Mouse (Mus musculus) ovary, postnatal 10 days (tissue): ENCODE results near the gene Dand5.
A peak's percentile ranks its signal among the peaks of the same experiment; 100 is the strongest.

Source experiments
- DNase-seq: peaks from one replicate; pipeline ENCODE4 v3.0.0; 2022; ENCODE audit warnings: low spot score

Dand5 gene

GRCm38 (mm10) chr8:84822723-84823122 lies at the start of gene Dand5:
Gene Dand5 (minus strand): TSS chr8:84822823.
- DNase-seq = no peak

- DNase-seq = peak; percentile 46
Observed at GRCm38 (mm10) chr8:84871376-84872308, 49.0 kb upstream of the Dand5 start, which contains the start of gene Syce2. Gene Syce2 (plus strand): TSS chr8:84872111.

GRCm38 (mm10) chr8:84856864-84857441 lies 34.3 kb upstream of the Dand5 start, which contains the start of gene Farsa:
Gene Farsa (plus strand): TSS chr8:84856989.
- DNase-seq = peak; percentile 82

- no peak for DNase-seq
Observed at GRCm38 (mm10) chr8:84856434-84856833, 33.8 kb upstream of the Dand5 start.

GRCm38 (mm10) chr8:84847684-84848435 lies 25.2 kb upstream of the Dand5 start:
- DNase-seq = no peak

- peak; percentile 97 for DNase-seq
Observed at GRCm38 (mm10) chr8:84846722-84847572, 24.3 kb upstream of the Dand5 start, which contains the start of gene Calr. Gene Calr (minus strand): TSS chr8:84846934.

GRCm38 (mm10) chr8:84846094-84846721 lies 23.6 kb upstream of the Dand5 start:
- DNase-seq = no peak

GRCm38 (mm10) chr8:84845355-84846093 lies 22.9 kb upstream of the Dand5 start:
- DNase-seq = no peak

GRCm38 (mm10) chr8:84844397-84845070 lies 21.9 kb upstream of the Dand5 start:
- DNase-seq = no peak

GRCm38 (mm10) chr8:84841514-84841913 lies 18.9 kb upstream of the Dand5 start:
- no peak for DNase-seq

- peak; percentile 80 for DNase-seq
Observed at GRCm38 (mm10) chr8:84840248-84840999, 17.8 kb upstream of the Dand5 start, which contains the start of gene Rad23a. Gene Rad23a (minus strand): TSS chr8:84840665.

GRCm38 (mm10) chr8:84839875-84840247 lies 17.2 kb upstream of the Dand5 start:
- no peak for DNase-seq

GRCm38 (mm10) chr8:84839411-84839810 lies 16.8 kb upstream of the Dand5 start:
- no peak for DNase-seq

- no peak for DNase-seq
Observed at GRCm38 (mm10) chr8:84838513-84838912, 15.9 kb upstream of the Dand5 start.

- no peak for DNase-seq
Observed at GRCm38 (mm10) chr8:84837912-84838470, 15.4 kb upstream of the Dand5 start.

- DNase-seq = no peak
Observed at GRCm38 (mm10) chr8:84837149-84837911, 14.7 kb upstream of the Dand5 start.
